Mouse (Mus musculus): ENCODE measurements around the gene Prrg4. TPM values are rescaled to one million over a fixed set of nuclear protein-coding genes. Genes with fewer than 3 reads are reported as not detected.

Prrg4 gene
- polyA plus RNA-seq, 1 experiment from 2014 or later, result 1.7 TPM

DNA sequence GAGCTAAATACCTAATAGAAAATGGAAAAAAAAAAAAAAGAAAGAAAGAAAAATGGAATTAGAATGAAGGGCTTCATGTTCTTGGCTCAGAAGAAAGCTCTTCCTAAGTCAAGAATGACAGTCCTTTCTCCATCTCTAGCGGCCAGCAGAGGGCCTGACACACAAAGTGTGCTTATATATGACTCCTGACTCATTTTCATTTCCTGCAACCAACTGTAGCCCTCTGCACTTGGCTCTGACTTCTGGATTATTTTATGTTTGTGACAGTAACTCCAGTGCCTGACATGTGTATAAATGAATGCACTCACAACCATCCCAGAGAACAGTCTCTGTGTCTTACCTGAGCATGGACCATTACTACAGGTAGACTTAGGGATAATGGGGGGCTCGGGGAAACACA is 2.0 kb downstream of the Prrg4 start:
- ATAC-seq (no peak), DNase-seq (ENCODE audit: low spot score) (peak; percentile 74)
- Histone ChIP-seq H3K27ac (ENCODE audit: low read length) (no peak overlapping the region), H3K4me2 (replicated peaks; ENCODE audit: low read depth, low read length) (no peak overlapping the region), H3K9me3 (ENCODE audit: low read length) (no peaks in the 10 kb centered on the region), H3K4me1 (ENCODE audit: insufficient read depth, low read depth, low read length) (no peaks in the 10 kb centered on the region), H3K27me3 (replicated peaks; ENCODE audit: insufficient read depth, low read length) (no peaks in the 10 kb centered on the region; the same call in 1 of the 2 replicates), H3K9ac (replicated peaks; ENCODE audit: low read depth) (no peak overlapping the region), H3K36me3 (ENCODE audit: insufficient read depth, low read length) (no peaks in the 10 kb centered on the region), H3K4me3 (ENCODE audit: low read depth, low read length) (no peak overlapping the region)
- WGBS, result 47% methylated on average over 2 of the region's 2 CpGs
- no peak for TF ChIP-seq EP300 (IDR thresholded peaks at IDR 0.05)
- peak; percentile 59 for TF ChIP-seq CTCF (IDR thresholded peaks at IDR 0.05)

DNA sequence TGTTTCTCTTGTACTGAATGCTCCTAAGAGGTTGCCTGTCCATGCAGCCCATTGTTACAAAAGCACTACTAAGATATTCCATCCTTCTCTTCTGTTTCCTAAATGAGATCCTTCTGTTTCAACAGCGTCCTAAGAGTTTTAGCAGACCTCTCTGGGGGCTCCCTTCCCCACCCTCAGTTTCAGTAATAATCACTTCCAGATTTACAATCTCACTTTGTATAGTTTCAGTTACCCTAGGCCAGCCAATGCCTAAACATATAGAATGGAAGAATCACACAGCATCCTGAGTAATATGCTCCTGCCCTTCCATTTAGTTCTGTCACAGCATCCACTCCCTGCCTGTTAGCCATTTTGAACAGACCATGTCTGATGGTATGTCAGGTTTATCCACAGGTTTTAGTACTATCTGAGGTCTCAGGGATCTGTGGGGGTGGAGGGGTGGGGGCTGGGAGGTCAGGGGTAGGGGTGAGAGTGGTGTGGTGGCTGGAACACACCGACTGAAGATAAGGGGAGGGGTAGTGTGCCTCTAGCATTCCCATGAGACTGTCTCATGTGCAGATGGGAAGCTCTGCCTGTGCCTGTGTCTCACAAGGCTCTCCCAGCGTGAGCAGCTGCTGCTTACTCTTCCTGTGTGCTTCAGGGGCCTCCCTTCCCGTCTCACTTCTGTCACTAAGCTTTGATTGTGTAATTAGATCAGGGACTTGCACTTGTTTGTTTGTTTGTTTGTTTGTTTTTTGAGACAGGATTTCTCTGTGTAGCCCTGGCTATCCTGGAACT is 2.9 kb downstream of the Prrg4 start:
- H3K36me3 ChIP-seq (ENCODE audit: insufficient read depth, low read length), result no peaks in the 10 kb centered on the region
- no peaks in the 10 kb centered on the region for H3K4me1 ChIP-seq (ENCODE audit: insufficient read depth, low read depth, low read length)
- H3K9ac ChIP-seq (replicated peaks; ENCODE audit: low read depth), result no peak overlapping the region
- no peak overlapping the region for H3K4me2 ChIP-seq (replicated peaks; ENCODE audit: low read depth, low read length)
- TF ChIP-seq EP300 (IDR thresholded peaks at IDR 0.05) (no peak), CTCF (IDR thresholded peaks at IDR 0.05) (no peak)
- H3K27ac ChIP-seq (ENCODE audit: low read length), result no peak overlapping the region
- 49% methylated on average over 4 of the region's 4 CpGs for WGBS
- no peaks in the 10 kb centered on the region for H3K9me3 ChIP-seq (ENCODE audit: low read length)
- H3K4me3 ChIP-seq (ENCODE audit: low read depth, low read length), result no peak overlapping the region
- no peak for DNase-seq (ENCODE audit: low spot score)
- ATAC-seq, result no peak
- H3K27me3 ChIP-seq (replicated peaks; ENCODE audit: insufficient read depth, low read length), result no peaks in the 10 kb centered on the region; the same call in 1 of the 2 replicates

GRCm38 (mm10) chr2:104842559-104842958 is 7.1 kb downstream of the Prrg4 start:
- H3K36me3 ChIP-seq (ENCODE audit: insufficient read depth, low read length), result no peaks in the 10 kb centered on the region
- no peaks in the 10 kb centered on the region for H3K27me3 ChIP-seq (replicated peaks; ENCODE audit: insufficient read depth, low read length)
- no peak for DNase-seq (ENCODE audit: low spot score)
- no peak for ATAC-seq
- H3K4me2 ChIP-seq (replicated peaks; ENCODE audit: low read depth, low read length), result no peak overlapping the region
- no peak overlapping the region for H3K4me3 ChIP-seq (ENCODE audit: low read depth, low read length)
- no peak overlapping the region for H3K27ac ChIP-seq (ENCODE audit: low read length)
- no peak for TF ChIP-seq EP300 (IDR thresholded peaks at IDR 0.05)
- TF ChIP-seq CTCF (IDR thresholded peaks at IDR 0.05), result no peak
- H3K4me1 ChIP-seq (ENCODE audit: insufficient read depth, low read depth, low read length), result no peaks in the 10 kb centered on the region
- no peaks in the 10 kb centered on the region for H3K9me3 ChIP-seq (ENCODE audit: low read length)
- H3K9ac ChIP-seq (replicated peaks; ENCODE audit: low read depth), result no peak overlapping the region

- TF ChIP-seq CTCF (IDR thresholded peaks at IDR 0.05) (no peak), EP300 (IDR thresholded peaks at IDR 0.05) (no peak)
- DNase-seq (ENCODE audit: low spot score) (peak; percentile 37), ATAC-seq (no peak; the same call in 1 of the 2 replicates)
- Histone ChIP-seq H3K4me1 (ENCODE audit: insufficient read depth, low read depth, low read length) (no peaks in the 10 kb centered on the region), H3K27me3 (replicated peaks; ENCODE audit: insufficient read depth, low read length) (no peaks in the 10 kb centered on the region), H3K9me3 (ENCODE audit: low read length) (no peaks in the 10 kb centered on the region), H3K36me3 (ENCODE audit: insufficient read depth, low read length) (no peaks in the 10 kb centered on the region), H3K4me3 (ENCODE audit: low read depth, low read length) (no peak overlapping the region), H3K9ac (replicated peaks; ENCODE audit: low read depth) (no peak overlapping the region), H3K27ac (ENCODE audit: low read length) (no peak overlapping the region), H3K4me2 (replicated peaks; ENCODE audit: low read depth, low read length) (no peak overlapping the region)
- 53% methylated on average over 7 of the region's 7 CpGs for WGBS
Measured at GRCm38 (mm10) chr2:104841736-104842135, 7.9 kb downstream of the Prrg4 start.

DNA sequence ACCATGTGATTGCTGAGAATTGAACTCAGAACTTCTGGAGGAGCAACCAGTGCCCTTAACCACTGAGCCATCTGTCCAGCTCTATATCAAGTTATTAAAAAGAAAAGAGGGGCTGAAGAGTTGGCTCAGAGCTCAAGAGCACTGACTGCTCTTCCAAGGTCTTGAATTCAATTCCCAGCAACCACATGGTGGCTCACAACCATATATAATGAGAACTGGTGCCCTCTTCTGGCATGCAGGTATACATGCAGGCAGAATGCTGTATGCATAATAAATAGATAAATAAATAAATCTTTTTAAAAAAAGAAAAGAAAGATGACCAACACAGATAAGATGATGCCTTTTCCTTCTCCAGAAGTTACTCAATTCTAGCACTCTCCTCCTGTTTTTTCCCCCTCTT is 8.7 kb downstream of the Prrg4 start:
- Histone ChIP-seq H3K9me3 (ENCODE audit: low read length) (no peaks in the 10 kb centered on the region), H3K4me2 (replicated peaks; ENCODE audit: low read depth, low read length) (no peak overlapping the region), H3K36me3 (ENCODE audit: insufficient read depth, low read length) (no peaks in the 10 kb centered on the region), H3K4me3 (ENCODE audit: low read depth, low read length) (no peak overlapping the region), H3K4me1 (ENCODE audit: insufficient read depth, low read depth, low read length) (no peaks in the 10 kb centered on the region), H3K27me3 (replicated peaks; ENCODE audit: insufficient read depth, low read length) (no peaks in the 10 kb centered on the region), H3K9ac (replicated peaks; ENCODE audit: low read depth) (no peak overlapping the region), H3K27ac (ENCODE audit: low read length) (no peak overlapping the region)
- ATAC-seq (no peak), DNase-seq (ENCODE audit: low spot score) (no peak)
- TF ChIP-seq CTCF (IDR thresholded peaks at IDR 0.05) (no peak), EP300 (IDR thresholded peaks at IDR 0.05) (no peak)

GRCm38 (mm10) chr2:104832486-104832885 is 17.2 kb downstream of the Prrg4 start:
- no peaks in the 10 kb centered on the region for H3K27me3 ChIP-seq (replicated peaks; ENCODE audit: insufficient read depth, low read length)
- ATAC-seq (peak; percentile 49; the same call in 1 of the 2 replicates), DNase-seq (ENCODE audit: low spot score) (peak; percentile 19)
- no peak overlapping the region for H3K4me2 ChIP-seq (replicated peaks; ENCODE audit: low read depth, low read length)
- no peak overlapping the region for H3K9ac ChIP-seq (replicated peaks; ENCODE audit: low read depth)
- H3K36me3 ChIP-seq (ENCODE audit: insufficient read depth, low read length), result no peaks in the 10 kb centered on the region; the same call in 1 of the 2 replicates
- no peak overlapping the region for H3K27ac ChIP-seq (ENCODE audit: low read length)
- TF ChIP-seq EP300 (IDR thresholded peaks at IDR 0.05) (no peak), CTCF (IDR thresholded peaks at IDR 0.05) (no peak)
- H3K4me3 ChIP-seq (ENCODE audit: low read depth, low read length), result no peak overlapping the region
- 65% methylated on average over 2 of the region's 2 CpGs for WGBS
- no peaks in the 10 kb centered on the region for H3K9me3 ChIP-seq (ENCODE audit: low read length)
- H3K4me1 ChIP-seq (ENCODE audit: insufficient read depth, low read depth, low read length), result no peaks in the 10 kb centered on the region

All from lung, postnatal 0 days (tissue).